In the genomic region with DNA sequence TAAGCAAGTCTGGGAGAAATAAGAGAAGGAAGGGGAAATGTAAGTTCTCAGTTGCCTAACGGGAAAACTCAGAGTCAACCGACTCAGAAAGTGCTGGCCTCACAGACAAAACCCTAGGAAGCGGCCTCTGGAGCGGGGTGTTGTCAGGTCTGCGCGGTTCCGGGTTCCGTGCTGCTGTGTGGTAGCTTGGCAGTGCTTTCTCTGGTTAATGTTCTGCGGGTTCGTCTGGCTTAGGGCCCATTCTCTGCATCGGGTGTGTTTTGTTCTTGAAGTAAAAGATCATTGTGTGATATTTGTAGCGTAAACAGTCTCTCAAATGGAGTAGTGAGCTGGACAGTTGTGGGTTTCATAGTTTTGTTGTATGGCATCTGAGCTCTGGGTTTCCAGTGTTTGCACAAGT, we compare ENCODE assay signal across 20 mouse cellular contexts. TPM values are rescaled to one million over a fixed set of nuclear protein-coding genes. Genes with fewer than 3 reads are reported as not detected.
DNase-seq lines count a peak whose midpoint lies in the region; ATAC-seq and TF ChIP-seq lines count a peak whose summit lies in the region.
"Had no signal": no experiment of that assay in that cellular context is flagged by ENCODE, and none has a peak within 500 bp of the region (broad histone marks: within the 10 kb centered on the region; RNA-seq: fewer than 3 reads in every experiment).

No protein-coding gene starts in this region.

- H3K9me3 ChIP-seq in liver, embryonic 12.5 days (replicated peaks): no peaks in the 10 kb centered on the region
- H3K9me3 ChIP-seq: forebrain, embryonic 12.5 days; limb, embryonic 10.5 days; liver, embryonic 13.5 days; midbrain, embryonic 15.5 days; neural tube, embryonic 15.5 days had no signal

- H3K9ac ChIP-seq in liver, adult 2 months (ENCODE audit: low read depth, low read length): no peak overlapping the region
- no peak overlapping the region for H3K9ac ChIP-seq in liver, embryonic 12.5 days
- H3K9ac ChIP-seq: forebrain, embryonic 12.5 days; liver, embryonic 13.5 days; midbrain, embryonic 15.5 days; neural tube, embryonic 15.5 days had no signal

- DNase-seq in liver, adult 2 months (ENCODE audit: extremely low read depth, low read depth, low spot score): peak; percentile 81
- peak; percentile 78 to 87 for DNase-seq in kidney, adult 8-10 months
- DNase-seq in kidney, postnatal 4 days: peak; percentile 50 to 52
- DNase-seq in left cerebral cortex, adult 8-10 months (ENCODE audit: low spot score in 2 of 2): no peak
- DNase-seq: adrenal gland, adult 2 months; cerebellum, adult 9-10 months; gastrocnemius, postnatal 25 days; heart, adult 2 months; heart, postnatal 4 days; liver, embryonic 13.5 days; right cerebral cortex, postnatal 25 days; thymus, postnatal 4 days had no signal

- ATAC-seq in liver, embryonic 12.5 days: no peak
- ATAC-seq in inflammation-experienced regulatory T-cells, adult 6 months: no peak
- ATAC-seq: lung, postnatal 0 days; midbrain, embryonic 15.5 days had no signal

- no peak overlapping the region for H3K4me3 ChIP-seq in liver, adult 2 months (ENCODE audit: insufficient read depth, low read depth, low read length)
- no peak overlapping the region for H3K4me3 ChIP-seq in liver, embryonic 12.5 days
- H3K4me3 ChIP-seq in bone marrow, adult 2 months (replicated peaks; ENCODE audit: control insufficient read depth, low read depth, low read length): no peak overlapping the region
- H3K4me3 ChIP-seq: forebrain, embryonic 12.5 days; heart, adult 2 months; limb, embryonic 10.5 days; liver, embryonic 13.5 days; midbrain, embryonic 15.5 days; neural tube, embryonic 15.5 days had no signal

- H3K27ac ChIP-seq in liver, adult 2 months (replicated peaks; ENCODE audit: insufficient read depth, low read depth, low read length): peak overlapping the region; percentile 48
- no peak overlapping the region for H3K27ac ChIP-seq in liver, embryonic 12.5 days
- H3K27ac ChIP-seq in bone marrow, adult 2 months (ENCODE audit: control insufficient read depth, insufficient read depth, low read depth, low read length, poor library complexity): peak overlapping the region; percentile 43
- H3K27ac ChIP-seq: forebrain, embryonic 12.5 days; heart, adult 2 months; limb, embryonic 10.5 days; liver, embryonic 13.5 days; midbrain, embryonic 15.5 days; neural tube, embryonic 15.5 days had no signal

- H3K27me3 ChIP-seq in liver, adult 2 months (ENCODE audit: control insufficient read depth, insufficient read depth, low read length): no peaks in the 10 kb centered on the region
- H3K27me3 ChIP-seq in liver, embryonic 12.5 days (replicated peaks): no peaks in the 10 kb centered on the region
- H3K27me3 ChIP-seq: forebrain, embryonic 12.5 days; liver, embryonic 13.5 days; midbrain, embryonic 15.5 days; neural tube, embryonic 15.5 days had no signal

- TF ChIP-seq POLR2A in liver, adult 2 months (IDR thresholded peaks at IDR 0.05; ENCODE audit: extremely low read depth, insufficient read depth, low read length): no peak
- no peak for TF ChIP-seq POLR2A in bone marrow, adult 2 months (IDR thresholded peaks at IDR 0.05; ENCODE audit: borderline replicate concordance, control insufficient read depth, low read depth, low read length)

- H3K4me1 ChIP-seq in liver, adult 2 months (ENCODE audit: control insufficient read depth, insufficient read depth, low read length): peaks cover 33% of the 10 kb centered on the region
- H3K4me1 ChIP-seq in liver, embryonic 12.5 days: peaks cover 23% of the 10 kb centered on the region
- peaks cover 5% of the 10 kb centered on the region for H3K4me1 ChIP-seq in bone marrow, adult 2 months (ENCODE audit: control insufficient read depth, insufficient read depth, low read length)

- no peak overlapping the region for H3K4me2 ChIP-seq in liver, embryonic 12.5 days
- H3K4me2 ChIP-seq: forebrain, embryonic 12.5 days; liver, embryonic 13.5 days; midbrain, embryonic 15.5 days; neural tube, embryonic 15.5 days had no signal

- peaks cover 6% of the 10 kb centered on the region; the same call in 1 of the 2 replicates for H3K36me3 ChIP-seq in liver, adult 2 months (ENCODE audit: control insufficient read depth, insufficient read depth, low read length)
- peaks cover 7% of the 10 kb centered on the region for H3K36me3 ChIP-seq in liver, embryonic 12.5 days
- H3K36me3 ChIP-seq: forebrain, embryonic 12.5 days; limb, embryonic 10.5 days; neural tube, embryonic 15.5 days had no signal

- H3K79me2 ChIP-seq in liver, adult 2 months (ENCODE audit: control insufficient read depth, insufficient read depth, low read length): peaks cover 54% of the 10 kb centered on the region

- no peak for TF ChIP-seq CTCF in liver, adult 2 months (IDR thresholded peaks at IDR 0.05; ENCODE audit: low read depth, low read length)
- no peak for TF ChIP-seq CTCF in bone marrow, adult 2 months (IDR thresholded peaks at IDR 0.05; ENCODE audit: control insufficient read depth, insufficient read depth, low read length)

- 14% methylated on average over 12 of the region's 12 CpGs for WGBS in liver, adult 2 months
- WGBS in liver, embryonic 12.5 days (ENCODE audit: insufficient replicate concordance): 81% methylated on average over 12 of the region's 12 CpGs
- 57% methylated on average over 12 of the region's 12 CpGs for WGBS in bone marrow, adult 2 months

RNA-seq across cellular contexts. Expression of a gene that starts 4.7 kb away (rescaled TPM):
- total RNA-seq in liver, adult 2 months (2014; rRNA removed): 13.6 and 18.4 TPM in 2 replicates
- polyA plus RNA-seq in liver, adult 2 months (2012; rRNA removed): 14.1 and 17.5 TPM in 2 replicates
- polyA plus RNA-seq in liver, embryonic 12.5 days (2016; fragmentation: Nextera tagmentation; extraction: Ambion mirVana): 11.9 and 13.3 TPM in 2 replicates
- polyA plus RNA-seq in bone marrow, adult 2 months (2011; ENCODE audit: insufficient read depth, insufficient read length, low replicate concordance, missing spikeins): 7.1 and 21.9 TPM in 2 replicates
- 10 to 100 TPM; 32.5 to 32.8 (median 32.7) TPM for total RNA-seq in left cerebral cortex, adult 8-10 months (2022)
- polyA plus RNA-seq in inflammation-experienced regulatory T-cells, adult 6 months (2017; shearing (Covaris generic)): 10 to 100 TPM; 31.7 to 38.5 (median 32.9) TPM

RNA-seq across cellular contexts. Expression of a gene that starts 22.5 kb away (rescaled TPM):
- 18.8 and 19.5 TPM in 2 replicates for total RNA-seq in liver, adult 2 months (2014; rRNA removed)
- polyA plus RNA-seq in liver, adult 2 months (2012; rRNA removed): 5.4 and 6.9 TPM in 2 replicates
- polyA plus RNA-seq in liver, embryonic 12.5 days (2016; fragmentation: Nextera tagmentation; extraction: Ambion mirVana): 41.7 and 45.2 TPM in 2 replicates
- 10.6 and 20.7 TPM in 2 replicates for polyA plus RNA-seq in bone marrow, adult 2 months (2011; ENCODE audit: insufficient read depth, insufficient read length, low replicate concordance, missing spikeins)
- total RNA-seq in left cerebral cortex, adult 8-10 months (2022): 10 to 100 TPM; 25.1 to 31.7 (median 29.3) TPM
- polyA plus RNA-seq in inflammation-experienced regulatory T-cells, adult 6 months (2017; shearing (Covaris generic)): 10 to 100 TPM; 28.2 to 41.6 (median 36.0) TPM

Comparison
In these comparisons a context has a peak if more than half of its experiments do, and no peak if none do; other contexts are left out.
1. DNase-seq: peak in liver, adult 2 months (single experiment), kidney, adult 8-10 months (2 of 2) and kidney, postnatal 4 days (2 of 2); none in left cerebral cortex, adult 8-10 months (0 of 2).